Mouse (Mus musculus) ZHBTc4 (cell line): ENCODE results near the gene Klf9.

Experiments
- DNase-seq: peaks from one replicate; pipeline ENCODE4 v3.0.0-alpha.2; 2011; ENCODE audit warnings: low read depth, low spot score

The Klf9 gene

GRCm38 (mm10) chr19:23140689-23141317 lies at the start of gene Klf9:
TSS of gene Klf9 (plus strand) at chr19:23141226.
- peak; percentile 99 for DNase-seq

GRCm38 (mm10) chr19:23091586-23091985 lies 49.4 kb upstream of the Klf9 start:
- no peak for DNase-seq

- peak; percentile 71 for DNase-seq
Observed at GRCm38 (mm10) chr19:23093548-23093947, 47.5 kb upstream of the Klf9 start.

- peak; percentile 96 for DNase-seq
Observed at GRCm38 (mm10) chr19:23094906-23095305, 46.1 kb upstream of the Klf9 start.

- DNase-seq, result no peak
Observed at GRCm38 (mm10) chr19:23106859-23107258, 34.2 kb upstream of the Klf9 start.

- DNase-seq, result no peak
Observed at GRCm38 (mm10) chr19:23107335-23107734, 33.7 kb upstream of the Klf9 start.

GRCm38 (mm10) chr19:23121875-23122274 lies 19.2 kb upstream of the Klf9 start:
- DNase-seq, result peak; percentile 52

GRCm38 (mm10) chr19:23124023-23124550 lies 16.9 kb upstream of the Klf9 start:
- peak; percentile 46 for DNase-seq

- no peak for DNase-seq
Observed at GRCm38 (mm10) chr19:23125227-23126150, 15.5 kb upstream of the Klf9 start.

GRCm38 (mm10) chr19:23129908-23130307 lies 11.1 kb upstream of the Klf9 start:
- DNase-seq, result no peak

GRCm38 (mm10) chr19:23132106-23132635 lies 8.9 kb upstream of the Klf9 start:
- no peak for DNase-seq

GRCm38 (mm10) chr19:23132720-23133426 lies 8.2 kb upstream of the Klf9 start:
- DNase-seq, result peak; percentile 93

GRCm38 (mm10) chr19:23133427-23134094 lies 7.5 kb upstream of the Klf9 start:
- DNase-seq, result peak; percentile 81

GRCm38 (mm10) chr19:23134095-23134440 lies 7.0 kb upstream of the Klf9 start:
- DNase-seq, result peak; percentile 94

- peak; percentile 74 for DNase-seq
Observed at GRCm38 (mm10) chr19:23134441-23135301, 6.4 kb upstream of the Klf9 start.

GRCm38 (mm10) chr19:23135349-23136201 lies 5.5 kb upstream of the Klf9 start:
- DNase-seq, result peak; percentile 89

GRCm38 (mm10) chr19:23136202-23136850 lies 4.7 kb upstream of the Klf9 start:
- peak; percentile 97 for DNase-seq

- DNase-seq, result no peak
Observed at GRCm38 (mm10) chr19:23137295-23137694, 3.7 kb upstream of the Klf9 start.
